Mouse (Mus musculus): ENCODE measurements around the gene Amt.
"Not testable (repeated sequence)": the region's sequence is repeated elsewhere in the genome, so short reads cannot be mapped to it uniquely, and the experiment has no call there.

The Amt gene

DNA sequence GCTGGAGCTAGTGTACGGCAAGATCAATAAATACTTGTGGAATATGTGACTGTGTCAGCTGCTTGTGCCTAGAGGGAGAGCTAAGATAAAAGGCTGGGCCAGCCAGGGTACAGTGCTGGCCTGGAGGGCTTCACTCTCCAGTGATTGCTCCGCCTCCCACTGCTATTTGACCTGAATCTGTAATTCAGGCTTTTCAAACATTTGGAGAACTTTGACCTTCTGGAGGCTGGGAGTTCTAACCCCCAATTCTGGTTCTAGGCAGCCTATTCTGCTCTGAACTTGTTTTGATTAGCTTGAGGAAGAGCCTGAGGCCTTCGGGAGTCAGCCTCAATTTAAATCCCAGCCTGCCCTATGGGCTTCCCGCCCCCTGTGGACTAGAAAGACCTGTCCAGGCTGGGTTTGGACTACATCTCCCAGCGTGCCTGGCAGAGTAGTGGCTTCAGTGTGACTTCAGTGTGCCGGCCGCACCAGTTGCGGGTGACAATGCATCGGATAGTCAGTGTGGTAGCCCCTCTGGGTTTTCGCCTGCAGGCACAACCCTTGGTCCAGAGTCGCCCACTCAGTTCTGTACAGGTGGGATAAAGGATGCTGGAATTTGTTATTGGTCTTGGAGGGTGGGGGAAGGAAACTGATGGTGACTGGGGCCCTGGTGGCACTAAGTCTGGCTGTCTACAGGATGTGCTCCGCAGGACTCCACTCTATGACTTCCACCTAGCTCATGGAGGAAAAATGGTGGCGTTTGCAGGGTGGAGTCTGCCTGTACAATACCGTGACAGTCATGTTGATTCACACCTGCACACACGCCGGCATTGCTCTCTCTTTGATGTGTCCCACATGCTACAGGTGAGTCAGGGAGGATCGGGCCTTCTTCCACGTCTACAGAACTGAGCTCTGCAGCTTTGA lies at the start of gene Amt:
Gene Amt, plus strand, starts transcription at position 401 of the 903 bp plus-strand sequence.
- DNase-seq: peak; percentile 42

DNA sequence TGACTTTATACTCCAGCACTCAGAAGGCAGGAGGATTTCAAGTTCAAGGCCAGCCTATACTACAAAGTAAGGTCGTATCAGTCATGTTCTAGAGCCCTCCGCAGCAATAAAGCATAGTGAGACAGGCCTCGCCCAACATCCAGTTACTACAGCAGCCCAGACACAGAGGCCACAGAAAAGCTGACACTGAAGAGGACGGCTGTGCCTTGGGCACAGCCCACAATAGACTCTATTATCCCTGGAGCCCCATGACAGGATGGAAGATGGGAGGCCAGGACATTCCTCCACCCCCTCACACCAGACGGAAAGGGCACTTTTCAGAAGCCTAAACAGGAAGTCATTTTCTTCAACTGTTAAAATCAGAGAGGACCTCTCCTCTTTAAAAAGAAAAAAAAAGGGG lies 47.7 kb upstream of the Amt start:
- DNase-seq: peak; percentile 40

DNA sequence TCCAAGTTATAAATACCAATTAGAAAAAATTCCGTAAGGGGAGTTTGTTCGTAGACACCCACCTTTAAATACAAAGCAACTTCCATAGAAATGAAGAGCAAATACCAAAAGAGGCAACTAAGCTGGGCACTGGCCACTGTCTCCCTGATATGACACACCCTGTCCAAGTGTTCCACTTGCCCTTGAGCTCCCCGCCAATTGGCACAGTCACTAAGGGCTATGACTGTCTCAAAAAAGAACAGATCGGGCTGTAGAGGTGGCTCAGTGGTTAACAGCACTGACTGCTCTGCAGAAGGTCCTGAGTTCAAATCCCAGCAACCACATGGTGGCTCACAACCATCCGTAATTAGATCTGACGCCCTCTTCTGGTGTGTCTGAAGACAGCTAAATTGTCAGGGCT lies 44.8 kb upstream of the Amt start:
- no peak for DNase-seq

DNA sequence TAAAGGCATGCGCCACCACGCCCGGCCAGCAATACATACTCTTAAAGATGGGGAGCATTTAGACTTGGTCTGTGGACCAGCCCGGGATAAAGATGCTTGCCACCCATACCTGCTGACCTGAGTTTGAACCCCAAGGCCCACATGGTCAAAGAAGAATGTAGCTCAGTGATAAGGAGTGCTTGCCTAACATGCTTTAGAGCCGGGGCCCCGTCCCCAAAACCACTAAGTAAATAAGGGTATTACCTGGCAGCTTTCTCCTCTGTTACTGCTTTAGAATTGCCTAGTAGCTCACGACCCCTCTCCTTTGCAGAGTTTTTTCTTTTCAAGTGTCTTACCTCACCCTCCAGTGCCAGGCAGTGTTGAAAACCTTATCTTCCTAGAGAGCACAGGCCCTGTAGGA lies 43.9 kb upstream of the Amt start:
- no peak for DNase-seq

DNA sequence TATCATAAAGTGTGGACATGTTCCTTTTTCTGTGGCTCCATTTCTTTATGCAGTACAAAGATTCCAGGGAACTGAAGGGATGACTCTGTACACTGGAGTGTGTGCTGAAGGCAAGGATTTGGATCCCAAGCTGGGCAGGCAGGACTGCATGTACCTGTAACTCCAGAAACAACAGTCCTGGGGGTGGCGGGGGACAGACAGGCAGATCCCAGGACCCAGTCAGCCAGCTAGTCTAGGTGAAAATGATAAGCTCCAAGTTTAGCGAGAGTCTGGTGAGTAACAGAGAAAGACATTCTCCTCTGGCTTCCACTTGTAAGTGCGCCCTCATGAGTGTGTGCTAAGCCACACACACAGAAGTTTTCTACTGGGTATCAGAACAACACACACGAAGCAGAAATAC lies 36.1 kb upstream of the Amt start:
- DNase-seq: no peak

DNA sequence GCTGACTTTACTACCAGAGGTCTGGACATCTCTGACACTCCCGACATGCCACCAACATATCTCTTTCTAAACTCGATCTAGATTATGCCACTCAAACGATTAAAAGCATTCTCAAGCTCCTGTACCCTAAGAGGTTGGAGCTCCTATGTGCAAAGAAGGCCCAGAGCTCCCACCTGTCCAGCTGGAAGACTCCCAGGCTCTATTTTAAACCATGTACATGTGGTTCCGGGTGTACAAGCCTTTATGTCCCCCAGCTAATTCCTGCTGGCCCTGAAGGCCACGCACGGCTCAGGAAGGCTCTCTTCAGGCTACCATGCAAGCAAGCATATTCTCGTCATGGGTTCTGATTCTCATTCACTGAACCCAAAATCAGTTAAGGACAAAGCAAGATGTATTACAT lies 34.8 kb upstream of the Amt start:
- DNase-seq: no peak

DNA sequence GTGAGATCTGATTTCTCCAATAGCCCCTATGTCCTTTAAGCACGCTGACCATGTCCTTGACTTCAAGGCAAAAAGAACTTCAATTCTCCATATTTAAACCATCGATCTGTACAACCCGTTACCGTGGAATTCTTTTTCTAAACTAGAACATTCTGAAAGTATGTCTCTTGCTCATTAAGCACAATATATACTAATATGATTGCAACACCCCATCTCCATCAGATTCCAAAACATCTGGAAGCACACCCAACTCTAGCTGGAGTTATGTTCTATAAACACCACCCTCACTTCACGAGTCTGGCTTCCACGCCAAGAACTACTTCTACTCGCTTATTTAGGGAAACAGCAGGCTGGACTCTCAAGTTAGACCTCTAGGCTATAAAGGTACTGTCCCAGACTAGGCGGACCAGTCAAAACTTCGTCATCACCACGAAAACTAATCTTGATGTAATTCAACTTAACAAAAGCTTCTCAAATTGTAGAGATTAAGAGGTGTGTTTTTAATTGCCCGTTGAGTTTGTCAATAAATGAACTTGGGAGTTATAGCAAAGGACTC lies 34.1 kb upstream of the Amt start:
- DNase-seq: peak; percentile 24

DNA sequence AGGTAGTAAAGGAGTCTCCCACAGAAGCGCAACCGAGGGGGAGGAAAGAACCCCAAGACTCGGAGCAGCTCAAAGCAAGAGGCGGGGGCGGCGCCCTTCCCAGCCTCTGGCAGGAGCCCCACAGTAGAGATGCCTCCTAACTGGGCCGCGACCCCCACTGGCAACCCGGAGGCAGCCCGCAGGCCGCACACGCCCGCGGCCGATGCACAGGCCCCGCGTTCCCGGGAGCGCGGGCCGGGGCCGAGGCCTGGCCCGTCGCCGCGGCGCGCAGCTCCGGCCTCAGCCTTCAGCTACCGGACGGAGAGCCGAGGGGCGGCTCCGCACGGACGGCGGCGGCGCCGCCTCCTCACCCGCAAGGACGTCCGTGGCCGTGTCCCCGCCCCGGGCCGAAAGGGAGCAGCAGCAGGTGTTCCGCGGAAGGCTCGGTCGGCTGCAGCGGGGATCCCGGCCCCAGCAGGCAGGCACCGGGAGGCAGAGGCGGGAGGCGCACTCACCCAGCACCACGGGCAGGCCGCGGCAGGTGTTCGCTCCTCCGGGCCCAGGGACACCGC lies 33.4 kb upstream of the Amt start:
- peak; percentile 42 for DNase-seq

DNA sequence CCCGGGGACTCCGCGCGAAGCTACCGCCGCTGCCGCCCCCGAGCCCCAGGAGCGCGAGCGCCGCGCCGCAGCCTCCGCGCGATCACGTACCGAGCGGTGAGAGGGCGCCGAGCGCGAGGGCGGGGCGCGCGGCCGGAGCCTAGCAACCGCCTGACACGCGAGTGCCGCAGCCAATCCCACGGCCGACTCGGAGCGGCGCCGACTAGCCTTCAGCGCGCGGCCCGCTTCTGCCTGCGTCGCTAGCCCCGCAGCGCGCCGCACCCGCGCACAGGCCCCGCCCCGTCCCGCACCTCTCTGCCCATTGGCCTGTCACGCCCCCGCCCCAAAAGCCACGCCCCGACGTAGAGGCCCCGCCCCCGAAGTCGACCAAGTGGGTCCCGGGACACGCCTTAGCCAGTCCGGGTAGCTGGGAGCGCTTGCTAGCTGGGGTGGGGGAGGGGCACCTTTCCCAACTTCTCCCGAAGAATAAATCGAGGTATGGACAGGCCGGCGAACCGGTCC lies 32.9 kb upstream of the Amt start, which contains the start of gene Dag1:
Gene Dag1, minus strand, starts transcription at position 269 of the 501 bp plus-strand sequence.
- DNase-seq: peak; percentile 100

DNA sequence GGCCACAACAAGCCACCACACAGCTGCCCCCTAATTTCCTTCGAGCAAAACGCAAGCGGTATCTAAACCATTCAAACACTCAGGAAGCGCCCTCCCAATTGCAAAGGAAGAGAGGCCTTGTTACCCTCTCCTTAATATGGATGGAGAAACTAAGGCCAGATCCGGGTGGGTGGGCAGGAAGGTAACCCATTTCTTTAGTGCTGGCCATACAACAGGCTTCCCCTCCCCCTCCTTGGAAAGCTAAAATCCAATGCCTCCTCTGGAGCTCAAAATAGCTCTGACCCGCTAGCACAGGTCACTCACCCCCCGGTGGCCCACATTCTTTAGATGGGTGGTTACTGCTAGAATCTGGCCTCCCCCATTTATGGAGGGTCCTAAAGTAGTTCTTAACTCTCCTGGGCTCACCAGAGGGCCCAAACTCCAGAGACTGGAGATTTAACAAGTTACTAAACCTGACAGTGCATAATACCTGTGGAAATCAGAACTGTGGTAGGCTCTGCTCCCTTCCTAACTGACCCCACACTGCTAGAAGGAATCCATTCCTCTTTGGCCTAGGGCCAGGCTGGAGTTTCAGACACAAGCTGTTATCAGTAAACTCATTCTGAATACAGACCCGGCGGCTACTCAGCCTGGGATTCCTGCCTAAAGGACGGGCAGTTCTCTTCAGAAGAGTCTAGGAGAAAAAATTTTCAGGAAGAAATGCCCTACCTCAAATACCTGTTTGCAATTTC lies 32.3 kb upstream of the Amt start:
- DNase-seq: peak; percentile 76

DNA sequence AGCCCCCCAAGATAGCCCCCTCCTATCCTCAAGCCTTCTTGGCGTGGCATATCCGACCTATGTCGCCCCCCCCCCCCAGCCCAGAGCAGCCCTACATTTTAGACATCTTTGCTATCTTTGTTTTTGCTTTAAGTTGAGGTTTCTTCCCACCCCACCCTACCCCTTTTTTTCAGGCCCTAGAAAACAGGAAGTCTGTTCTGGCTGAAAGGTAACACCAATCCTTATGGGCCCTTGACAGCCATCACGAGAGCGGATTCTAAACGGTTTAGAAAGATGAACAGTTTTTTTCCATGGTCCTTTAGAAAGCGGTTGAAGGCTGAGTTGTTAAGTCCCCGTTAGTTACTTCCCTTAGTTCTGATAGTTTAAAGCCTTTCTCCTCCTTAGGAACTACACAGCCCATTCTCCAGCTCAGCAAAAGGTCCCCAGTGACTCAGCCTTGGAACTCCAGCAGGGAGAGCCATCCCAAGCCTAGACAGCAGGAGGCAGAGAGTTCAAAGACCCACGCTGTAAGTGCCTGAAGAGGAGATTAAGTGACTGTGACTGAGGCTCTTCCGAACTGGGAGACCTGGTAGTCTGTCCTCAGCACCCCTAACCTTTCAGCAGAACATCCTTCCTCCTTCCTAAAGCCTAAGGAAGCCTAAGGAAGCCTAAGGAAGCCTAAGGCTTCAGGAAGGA lies 30.3 kb upstream of the Amt start:
- no peak for DNase-seq

- peak; percentile 54 for DNase-seq
Observed at GRCm38 (mm10) chr9:108267691-108268090, 29.0 kb upstream of the Amt start.

DNA sequence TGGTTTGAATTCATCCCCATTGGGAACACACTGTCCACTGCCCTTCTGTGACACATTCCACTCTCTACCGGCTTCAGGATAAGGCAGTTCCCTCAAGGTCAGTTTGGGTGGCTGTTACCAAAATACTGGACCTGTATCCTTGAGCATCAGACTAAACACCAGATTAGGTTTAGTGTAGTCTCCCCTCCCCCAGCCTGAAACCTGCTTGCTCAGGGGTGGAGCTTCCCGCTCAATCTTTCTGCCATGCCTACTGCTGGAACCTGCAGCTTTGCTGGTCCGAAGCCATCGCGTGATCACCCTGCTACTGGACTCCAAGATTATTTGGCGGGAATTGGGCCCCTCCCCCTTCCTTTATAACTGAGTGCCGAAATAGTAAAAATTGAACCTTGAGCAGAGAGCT lies 28.0 kb upstream of the Amt start:
- not testable (repeated sequence) for DNase-seq

GRCm38 (mm10) chr9:108271941-108272340 lies 24.7 kb upstream of the Amt start:
- no peak for DNase-seq

- DNase-seq: no peak
Observed at GRCm38 (mm10) chr9:108272691-108273090, 24.0 kb upstream of the Amt start.

- DNase-seq: no peak
Observed at GRCm38 (mm10) chr9:108273485-108273884, 23.2 kb upstream of the Amt start.

DNA sequence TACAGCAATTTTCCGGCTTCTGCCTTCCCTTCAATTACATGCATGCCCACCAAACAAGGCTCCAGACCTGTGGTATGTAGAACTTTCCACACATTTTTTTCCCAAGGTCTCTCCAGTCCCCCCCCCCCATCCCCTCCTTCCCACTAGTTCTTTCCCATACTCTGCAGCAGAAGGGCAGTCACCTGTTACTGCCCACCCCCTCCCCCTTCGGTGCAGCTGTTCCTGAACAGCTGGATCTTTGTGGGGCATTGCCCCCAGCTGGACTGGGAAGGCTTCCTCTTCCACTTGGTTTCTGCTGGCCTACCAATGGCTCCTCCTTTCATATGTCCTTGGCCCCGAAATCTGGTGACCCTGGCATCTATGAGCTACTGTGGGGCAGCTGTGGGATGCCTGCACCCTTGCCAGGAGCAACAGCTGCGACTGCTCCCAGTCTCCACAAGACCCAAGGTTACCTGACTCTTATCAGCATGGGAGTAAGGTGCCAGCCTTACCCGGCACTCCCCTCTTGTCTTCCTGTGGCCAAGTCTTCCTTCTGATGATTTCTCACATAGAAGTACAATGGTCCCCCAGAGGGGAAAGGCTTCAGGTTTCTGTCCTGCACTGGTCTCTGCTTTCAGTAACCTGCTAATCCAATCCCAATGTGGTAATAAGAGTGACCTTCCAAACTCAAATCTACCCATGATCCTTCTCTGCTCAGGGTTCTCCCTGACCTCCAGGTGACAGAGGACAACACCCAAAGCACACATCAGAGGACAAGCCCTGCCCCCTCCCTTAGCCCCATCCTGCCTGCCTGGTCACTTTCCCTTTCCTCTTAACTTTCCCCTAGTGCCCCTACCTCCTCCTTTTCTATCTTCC lies 21.9 kb upstream of the Amt start:
- DNase-seq: no peak

DNA sequence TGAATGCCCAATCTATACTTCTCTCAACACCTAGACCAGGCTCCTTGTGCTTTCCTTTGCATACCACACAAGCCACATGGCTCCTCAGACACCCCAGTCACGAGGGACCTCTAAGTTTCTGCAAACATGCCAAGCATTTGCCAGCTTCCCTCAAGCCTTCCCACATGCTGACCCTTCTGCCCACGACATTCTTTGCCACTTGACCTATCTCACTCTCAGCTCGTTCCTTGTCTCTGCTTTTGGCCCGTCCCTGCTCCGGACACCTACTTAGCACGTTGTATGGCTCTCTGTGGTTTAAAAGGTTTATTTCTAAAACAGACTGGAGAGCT lies 21.4 kb upstream of the Amt start:
- peak; percentile 70 for DNase-seq

GRCm38 (mm10) chr9:108278697-108279450 lies 17.8 kb upstream of the Amt start:
- peak; percentile 70 for DNase-seq

GRCm38 (mm10) chr9:108280071-108280828 lies 16.4 kb upstream of the Amt start:
- DNase-seq: peak; percentile 92
